Mouse (Mus musculus): ENCODE measurements around the gene Fmo5.
A peak's percentile ranks its signal among the peaks of the same experiment; 100 is the strongest.

Gene Fmo5

DNA sequence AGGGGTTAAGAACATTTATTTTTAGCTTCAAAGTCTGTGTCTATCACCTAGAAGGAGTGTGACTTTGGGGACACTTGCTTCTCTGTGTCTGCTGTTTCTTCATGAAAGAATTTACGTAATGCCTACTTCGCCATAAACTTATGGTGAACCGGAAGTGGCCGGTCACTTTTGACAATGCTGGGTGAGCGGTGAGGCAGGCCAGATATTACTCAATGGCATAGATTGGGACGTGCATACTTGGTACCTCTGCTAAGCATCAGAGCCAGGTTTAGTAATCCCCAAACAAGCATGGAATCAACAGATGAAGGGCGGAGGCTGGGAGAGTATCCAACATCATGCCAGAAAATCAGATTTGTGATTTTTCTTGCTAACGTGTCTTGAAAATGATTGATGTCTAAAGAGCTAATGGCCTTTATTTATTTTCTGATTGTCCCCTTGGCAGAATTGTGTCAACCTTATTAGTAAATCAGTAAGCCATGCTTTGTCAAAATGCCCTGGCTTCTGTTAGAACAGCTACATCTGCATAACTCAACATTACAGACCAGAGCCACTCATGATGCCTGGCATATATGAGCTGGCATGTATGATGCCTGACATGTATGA lies 2.8 kb downstream of the Fmo5 start:
- DNase-seq (ENCODE audit: low read depth, low spot score), result no peak

- DNase-seq (ENCODE audit: low read depth, low spot score), result no peak
Measured at GRCm38 (mm10) chr3:97633456-97633855, 4.9 kb downstream of the Fmo5 start.

GRCm38 (mm10) chr3:97634288-97634761 lies 5.7 kb downstream of the Fmo5 start:
- DNase-seq (ENCODE audit: low read depth, low spot score), result no peak

DNA sequence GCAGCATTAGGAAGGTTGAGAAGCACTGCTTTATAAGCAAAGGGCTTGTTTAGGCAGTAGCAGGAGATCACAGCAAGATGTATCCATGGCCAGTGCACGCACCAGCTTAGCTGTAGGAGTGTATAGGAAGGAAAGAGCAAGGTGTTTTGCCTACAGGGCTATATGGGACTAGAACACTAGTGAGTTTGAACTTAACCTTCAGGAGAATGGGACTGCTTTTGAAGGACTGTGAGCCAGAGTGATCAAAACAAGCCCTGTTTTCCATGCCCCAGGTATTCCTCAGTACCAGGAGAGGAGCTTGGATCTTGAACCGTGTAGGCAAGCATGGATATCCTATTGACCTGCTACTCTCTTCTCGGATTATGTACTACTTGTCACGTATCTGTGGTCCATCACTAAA lies 12.8 kb downstream of the Fmo5 start:
- no peak for DNase-seq (ENCODE audit: low read depth, low spot score)

DNA sequence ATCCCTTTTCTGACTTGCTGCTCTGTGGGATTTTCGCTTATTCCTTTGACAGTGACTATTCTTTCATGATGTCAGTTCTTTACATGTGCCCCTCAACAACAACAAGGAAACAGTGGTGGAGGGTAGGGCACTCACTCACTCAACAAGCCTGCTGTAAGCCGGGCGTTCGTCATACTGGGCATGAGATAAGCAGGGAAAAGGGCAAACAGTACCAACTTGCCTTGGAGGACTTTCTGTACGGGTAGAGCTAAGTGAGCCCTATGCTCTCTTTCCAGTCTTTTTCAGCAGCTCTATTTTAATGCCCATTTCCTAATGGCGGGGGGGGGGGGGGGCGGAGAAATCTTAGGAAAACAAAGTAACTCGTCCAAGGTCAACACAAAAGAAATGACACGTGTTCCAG lies 13.4 kb downstream of the Fmo5 start:
- no peak for DNase-seq (ENCODE audit: low read depth, low spot score)

DNA sequence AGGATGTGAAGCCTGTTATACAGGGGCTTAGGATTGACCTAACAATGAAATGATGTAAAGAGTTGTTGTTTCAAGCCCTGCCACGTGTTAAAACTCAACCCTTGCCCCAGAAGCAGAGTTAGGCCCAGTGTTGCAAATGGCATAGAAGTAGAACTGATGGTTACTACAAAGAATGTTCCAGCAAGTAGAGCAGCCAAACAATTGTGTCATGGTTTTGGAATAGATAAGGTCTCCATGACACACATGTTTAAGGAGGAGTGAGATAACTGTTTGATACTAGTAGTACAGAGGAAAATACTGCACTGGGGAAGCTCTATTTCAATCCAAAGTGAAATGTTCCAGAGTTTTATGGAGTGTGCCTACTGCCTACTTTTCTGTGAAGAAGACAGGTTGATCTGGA lies 19.9 kb downstream of the Fmo5 start:
- no peak for DNase-seq (ENCODE audit: low read depth, low spot score)

GRCm38 (mm10) chr3:97649022-97649421 lies 20.4 kb downstream of the Fmo5 start:
- no peak for DNase-seq (ENCODE audit: low read depth, low spot score)

DNA sequence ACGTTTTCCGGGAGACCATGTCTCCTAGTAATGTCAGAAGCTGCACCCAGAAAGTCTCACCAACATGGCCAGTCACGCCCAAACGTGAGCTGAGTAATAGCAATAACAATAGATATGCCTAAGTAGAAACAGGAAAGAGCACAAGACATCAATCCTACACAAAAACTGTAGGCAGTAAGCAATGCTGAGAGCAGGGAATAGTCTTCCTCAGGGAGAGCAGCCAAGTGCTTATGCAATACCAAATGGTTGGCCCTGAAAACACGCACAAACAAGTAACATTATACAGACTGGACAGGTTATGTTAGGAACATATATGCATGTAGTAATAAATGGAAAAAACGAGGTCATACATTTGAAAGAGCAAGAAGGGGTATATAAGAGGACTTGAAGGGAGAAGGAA lies 20.9 kb downstream of the Fmo5 start:
- no peak for DNase-seq (ENCODE audit: low read depth, low spot score)

DNA sequence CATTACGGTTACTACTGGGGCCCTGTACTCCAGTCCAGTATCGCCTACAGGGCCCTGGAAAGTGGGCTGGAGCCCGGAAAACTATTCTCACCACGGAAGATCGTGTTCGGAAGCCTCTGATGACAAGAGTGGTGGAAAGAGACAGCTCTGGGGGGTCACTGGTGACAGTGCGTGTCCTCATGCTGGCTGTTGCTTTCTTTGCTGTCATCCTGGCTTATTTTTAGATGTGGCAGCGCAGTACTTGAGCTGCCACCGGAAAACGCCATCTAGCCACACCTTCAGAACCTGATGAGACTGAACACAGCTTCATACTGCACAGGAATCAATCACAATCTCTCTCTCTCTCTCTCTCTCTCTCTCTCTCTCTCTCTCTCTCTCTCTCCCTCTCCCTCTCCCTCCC lies 23.0 kb downstream of the Fmo5 start:
- DNase-seq (ENCODE audit: low read depth, low spot score), result no peak

GRCm38 (mm10) chr3:97653781-97654180 lies 25.2 kb downstream of the Fmo5 start:
- DNase-seq (ENCODE audit: low read depth, low spot score), result no peak

DNA sequence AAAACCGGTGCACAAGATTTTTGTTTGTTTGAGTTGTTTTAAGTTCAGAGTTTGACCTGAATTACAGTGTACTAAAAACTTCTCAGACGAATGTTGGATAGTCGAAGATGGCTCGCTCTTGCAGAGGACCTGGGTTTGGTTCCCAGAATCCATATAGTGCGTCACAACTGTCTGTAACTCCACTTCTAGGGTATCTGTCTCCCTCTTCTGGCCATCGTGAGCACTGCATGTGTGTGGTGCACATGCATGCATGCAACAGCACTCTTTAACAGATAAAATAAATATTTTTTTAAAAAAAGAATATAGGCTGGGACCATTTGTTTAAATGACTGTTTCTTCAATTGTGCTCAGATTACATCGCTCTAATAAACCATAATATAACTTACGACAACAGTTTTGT lies 26.3 kb downstream of the Fmo5 start:
- DNase-seq (ENCODE audit: low read depth, low spot score), result peak; percentile 80

DNA sequence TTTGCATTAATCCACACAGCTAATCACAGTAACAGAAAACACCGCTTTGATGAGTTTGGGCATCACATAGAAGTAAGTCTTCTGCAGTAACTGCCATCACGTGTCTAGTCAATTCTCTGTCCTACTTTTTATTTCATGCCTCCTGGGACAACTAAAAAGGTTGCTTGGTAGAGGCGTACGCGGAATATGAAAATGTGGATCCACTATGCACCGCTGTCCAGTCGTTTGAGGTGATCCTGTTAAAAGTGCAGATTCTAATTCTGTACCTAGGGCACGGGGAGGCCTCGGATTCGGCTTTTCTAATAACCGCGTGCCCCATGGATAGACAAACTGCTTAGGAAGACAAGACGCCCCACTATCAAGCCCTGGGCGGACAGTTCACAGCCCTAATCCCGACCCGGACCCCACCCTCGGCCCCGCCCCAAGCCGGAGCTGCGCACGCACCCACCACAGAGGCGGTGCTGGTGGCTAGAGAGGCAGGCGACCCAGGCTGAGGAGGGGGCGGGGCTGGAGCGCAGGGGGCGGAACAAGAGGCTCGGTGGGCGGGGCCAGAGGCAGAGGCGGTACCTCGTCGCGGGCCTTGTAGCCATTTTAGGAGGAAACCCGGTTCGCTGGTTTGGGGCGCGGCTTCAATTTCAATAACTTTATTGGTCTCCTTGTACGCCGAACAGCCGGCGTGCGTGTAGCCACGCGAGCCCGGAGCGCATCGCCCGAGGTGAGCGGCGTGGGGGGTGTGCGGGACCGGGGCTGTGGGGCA lies 29.2 kb downstream of the Fmo5 start, which contains the start of gene Prkab2:
TSS of gene Prkab2 (plus strand) at position 539 of the 757 bp plus-strand sequence.
- DNase-seq (ENCODE audit: low read depth, low spot score), result peak; percentile 97

- peak; percentile 79 for DNase-seq (ENCODE audit: low read depth, low spot score)
Measured at GRCm38 (mm10) chr3:97658426-97659193, 30.0 kb downstream of the Fmo5 start.

DNA sequence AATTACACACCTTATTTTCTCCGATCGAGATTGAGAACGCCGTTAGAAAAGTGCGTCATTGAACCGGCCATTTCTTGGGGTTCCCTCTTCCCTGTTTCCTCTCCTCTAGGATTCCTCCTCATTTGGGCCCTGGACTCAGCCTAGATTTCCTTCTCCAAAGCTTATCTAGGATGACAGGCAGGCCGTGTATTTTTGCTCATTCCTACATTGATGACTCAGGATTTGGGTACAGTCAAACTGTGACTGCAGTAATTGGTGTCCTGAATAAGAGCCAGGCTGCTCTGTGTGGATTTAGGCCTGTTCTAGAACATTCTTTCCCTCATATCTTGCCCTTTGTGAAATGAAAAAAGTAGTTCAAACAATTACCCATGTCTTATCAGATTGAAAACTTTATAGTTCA lies 31.1 kb downstream of the Fmo5 start:
- no peak for DNase-seq (ENCODE audit: low read depth, low spot score)

DNA sequence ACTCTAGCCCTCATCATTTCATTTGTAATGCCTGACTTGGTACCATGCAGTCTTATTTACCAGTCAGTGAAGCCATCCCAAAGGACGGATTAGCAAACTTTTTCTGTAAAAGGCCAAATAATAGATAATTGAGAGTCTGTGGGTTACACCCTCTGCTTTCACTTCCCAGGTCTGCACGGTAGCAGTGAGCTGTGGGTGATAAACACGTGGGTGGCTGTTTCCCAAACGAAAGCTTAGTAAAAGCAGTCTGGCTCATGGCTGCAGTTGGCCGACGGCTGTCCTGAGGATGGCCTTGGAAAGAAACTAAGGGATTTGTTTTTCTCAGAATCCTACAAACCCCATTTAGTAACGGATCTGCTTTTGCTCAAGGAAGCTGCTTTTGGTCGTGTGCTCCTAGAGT lies 32.6 kb downstream of the Fmo5 start:
- no peak for DNase-seq (ENCODE audit: low read depth, low spot score)

DNA sequence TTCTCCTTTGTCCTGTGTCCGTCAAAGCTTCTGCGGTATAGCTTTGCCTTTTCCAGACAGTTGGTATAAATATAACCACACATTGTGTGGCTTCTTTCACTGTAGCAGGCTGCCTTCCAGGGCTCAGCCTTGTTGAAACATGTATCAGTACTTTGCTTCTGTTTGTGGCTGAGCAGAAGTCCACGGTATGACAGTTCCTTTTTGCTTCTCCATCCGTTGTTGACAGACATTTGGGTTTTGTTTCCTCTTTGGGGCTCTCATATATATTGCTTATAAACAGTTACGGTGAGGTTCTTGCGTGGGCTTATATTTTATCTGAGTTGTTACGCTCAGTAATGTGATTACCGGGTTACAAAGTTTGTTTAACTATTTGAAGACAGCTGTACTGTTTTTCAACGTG lies 36.9 kb downstream of the Fmo5 start:
- DNase-seq (ENCODE audit: low read depth, low spot score), result no peak

GRCm38 (mm10) chr3:97666154-97666553 lies 37.5 kb downstream of the Fmo5 start:
- DNase-seq (ENCODE audit: low read depth, low spot score), result no peak

GRCm38 (mm10) chr3:97667093-97667675 lies 38.6 kb downstream of the Fmo5 start:
- no peak for DNase-seq (ENCODE audit: low read depth, low spot score)

DNA sequence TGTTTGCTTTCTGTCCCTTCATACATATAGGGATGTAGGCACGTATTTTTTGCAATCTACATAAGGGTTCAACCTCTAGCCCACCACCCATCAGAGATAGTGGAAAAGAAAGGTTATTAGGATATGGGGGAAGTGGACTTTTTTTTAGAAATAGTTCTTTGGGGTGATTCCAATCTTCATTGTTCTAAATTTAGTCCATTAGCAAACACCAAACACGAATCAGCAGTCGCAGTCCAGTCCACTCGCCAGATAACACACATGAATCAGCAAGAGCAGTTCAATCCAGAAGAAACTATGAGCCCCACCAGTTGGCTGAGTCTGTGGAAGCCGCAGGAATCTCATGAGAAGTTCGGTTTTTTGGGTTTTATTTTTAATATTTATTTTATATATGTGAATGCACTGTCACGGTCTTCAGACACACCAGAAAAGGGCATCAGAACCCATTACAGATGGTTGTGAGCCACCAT lies 46.1 kb downstream of the Fmo5 start, which contains the start of gene Gm17651:
TSS of gene Gm17651 (minus strand) at position 51 of the 467 bp plus-strand sequence.
- no peak for DNase-seq (ENCODE audit: low read depth, low spot score)

DNA sequence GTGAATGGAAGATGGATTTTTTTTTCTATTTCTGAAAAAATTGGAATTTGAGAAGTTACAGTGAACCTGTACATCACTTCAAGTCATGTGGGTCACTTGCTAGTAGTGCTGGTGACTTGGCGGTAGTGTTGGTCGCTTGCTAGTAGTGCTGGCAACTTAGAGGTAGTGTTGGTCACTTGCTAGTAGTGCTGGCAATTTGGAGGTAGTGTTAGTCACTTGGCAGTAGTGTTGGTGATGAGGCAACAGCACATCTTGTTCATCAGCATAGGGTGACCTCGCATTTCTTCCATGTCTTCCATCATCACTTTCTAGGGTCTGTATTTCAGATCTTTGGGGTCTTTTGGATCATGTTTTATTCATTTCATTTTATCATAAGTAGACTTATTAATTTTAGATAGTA lies 47.5 kb downstream of the Fmo5 start:
- no peak for DNase-seq (ENCODE audit: low read depth, low spot score)

DNA sequence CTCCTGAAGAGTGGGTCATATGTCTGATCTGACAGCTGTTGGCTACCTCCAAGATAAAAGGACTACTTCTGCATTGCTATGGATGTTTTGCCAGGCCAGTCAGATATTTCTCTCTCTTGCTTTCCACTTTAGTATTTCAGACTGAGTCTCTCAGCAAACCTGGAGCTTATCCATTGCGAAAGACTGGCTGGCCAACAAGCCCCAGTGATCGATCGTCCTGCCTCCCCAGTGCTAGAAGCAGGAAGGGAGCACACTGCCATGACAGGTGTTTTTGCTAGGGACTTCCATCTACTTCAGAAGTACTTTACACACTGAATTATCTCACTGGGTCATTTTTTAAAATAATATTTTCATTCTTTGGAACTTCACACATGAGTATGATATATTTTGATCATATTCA lies 49.8 kb downstream of the Fmo5 start:
- DNase-seq (ENCODE audit: low read depth, low spot score), result no peak
